Mouse (Mus musculus) lung, postnatal 0 days (tissue): ENCODE data around the gene Hoxd13.

Experiments
- CTCF ChIP-seq: IDR thresholded peaks from 2 replicates; pipeline ENCODE4 v1.5.1; 2016; ENCODE audit warnings: antibody characterized with exemption, mild to moderate bottlenecking
- EP300 ChIP-seq: IDR thresholded peaks from 2 replicates; pipeline ENCODE4 v1.6.1; 2016; ENCODE audit warnings: antibody characterized with exemption, mild to moderate bottlenecking, control low read depth

DNA sequence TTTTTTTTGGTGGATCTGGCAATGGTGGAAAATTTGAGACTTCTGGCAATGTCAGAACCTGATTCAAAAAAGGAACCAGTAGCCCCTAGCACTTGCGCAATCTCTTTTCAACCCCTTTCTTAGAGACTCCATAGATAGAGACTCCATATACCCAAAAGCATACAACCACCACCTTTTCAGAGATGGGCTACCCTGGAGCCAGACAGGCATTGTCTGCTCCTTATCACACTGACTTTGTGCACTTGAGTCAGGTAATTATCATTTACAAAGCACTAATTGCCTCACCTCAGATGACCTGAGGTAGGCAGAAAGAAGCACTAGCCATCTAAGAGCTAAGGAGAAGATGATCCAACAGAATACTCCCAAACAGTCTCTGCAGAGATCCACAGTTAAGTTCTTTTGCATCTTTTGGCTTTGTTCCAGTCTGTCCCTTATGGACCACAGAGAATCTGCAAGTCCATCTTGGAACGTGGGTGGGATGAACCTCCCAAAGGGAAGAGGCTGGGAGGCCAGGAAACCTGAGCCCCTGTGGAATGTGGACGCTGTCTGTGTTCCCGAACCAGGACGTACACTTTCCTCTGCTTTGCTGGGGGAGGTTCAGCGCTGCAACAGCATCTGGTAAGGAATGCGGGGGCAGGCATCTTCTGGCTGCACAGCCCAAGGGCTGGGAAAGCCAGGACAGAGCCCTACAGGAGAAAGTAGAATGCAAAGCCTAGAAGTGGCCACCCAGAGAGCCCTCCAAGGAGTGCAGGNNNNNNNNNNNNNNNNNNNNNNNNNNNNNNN is 20.8 kb upstream of the Hoxd13 start:
- TF ChIP-seq CTCF (no peak), EP300 (no peak)
